Mouse (Mus musculus): ENCODE results near the gene Sec14l3.

- TF ChIP-seq USF1 (IDR thresholded peaks at IDR 0.05; ENCODE audit: low read depth) (no peak), CTCF (IDR thresholded peaks at IDR 0.05; ENCODE audit: control insufficient read depth, insufficient read depth, insufficient read length) (no peak), MYOG (IDR thresholded peaks at IDR 0.05; ENCODE audit: control insufficient read depth, extremely low read depth, insufficient read length) (no peak), MAX (IDR thresholded peaks at IDR 0.05) (no peak), CEBPB (IDR thresholded peaks at IDR 0.05; ENCODE audit: low read depth) (no peak), MYOD1 (IDR thresholded peaks at IDR 0.05; ENCODE audit: control insufficient read depth, insufficient read length, low read depth) (no peak), FOSL1 (IDR thresholded peaks at IDR 0.05; ENCODE audit: insufficient read depth, low read length, poor library complexity, severe bottlenecking) (no peak)
Measured at GRCm38 (mm10) chr11:4043081-4043480, 21.6 kb upstream of the Sec14l3 start.

Measured in C2C12 (cell line).